Mouse (Mus musculus): Measurements from ENCODE around the gene Gm20479. TPM values are rescaled to one million over a fixed set of nuclear protein-coding genes. Genes with fewer than 3 reads are reported as not detected.

The Gm20479 gene
- total and polyA plus RNA-seq, 3 experiments = 2.7 TPM; not detected in 2

GRCm38 (mm10) chr7:27400545-27400944 lies 43.3 kb upstream of the Gm20479 start:
- Histone ChIP-seq H3K4me1 (ENCODE audit: control insufficient read depth in 1 of 2, insufficient read depth in 2 of 2, low read length in 2 of 2) (0 out of 4 replicates have a peak, but pooled peaks cover 0 to 3% of the 10 kb centered on the region in 2 experiments), H3K79me2 (ENCODE audit: control insufficient read depth, insufficient read depth, low read length, poor library complexity) (no peaks in the 10 kb centered on the region), H3K27me3 (ENCODE audit: control insufficient read depth in 1 of 2, insufficient read depth in 2 of 2, low read length in 2 of 2) (no peaks in the 10 kb centered on the region), H3K36me3 (ENCODE audit: control insufficient read depth in 1 of 2, insufficient read depth in 2 of 2, low read length in 2 of 2) (peaks cover 0 to 2% of the 10 kb centered on the region in 2 experiments; a peak in 1 of 4 replicates), H3K9ac (ENCODE audit: control insufficient read depth, low read depth, low read length, poor library complexity, severe bottlenecking) (no peak overlapping the region), H3K9me3 (replicated peaks; ENCODE audit: insufficient read depth, low read length) (no peaks in the 10 kb centered on the region), H3K4me3 (ENCODE audit: control insufficient read depth in 1 of 2, insufficient read depth in 1 of 2, low read depth in 2 of 2, low read length in 2 of 2) (no peak overlapping the region), H3K27ac (ENCODE audit: control insufficient read depth, low read depth, low read length) (no peak overlapping the region)
- TF ChIP-seq E2F4 (IDR thresholded peaks at IDR 0.05; ENCODE audit: borderline replicate concordance, low read depth, low read length) (no peak), MEF2A (IDR thresholded peaks at IDR 0.05; ENCODE audit: extremely low read depth, insufficient replicate concordance, low read depth, low read length, poor library complexity, severe bottlenecking) (no peak), ZMIZ1 (IDR thresholded peaks at IDR 0.05; ENCODE audit: low read depth, low read length) (no peak), ETS1 (IDR thresholded peaks at IDR 0.05; ENCODE audit: low read depth, low read length) (no peak), CTCF (IDR thresholded peaks at IDR 0.05 in 2 of 3, conservative IDR thresholded peaks at IDR 0.05 in 1 of 3; ENCODE audit: control insufficient read depth in 1 of 3, insufficient read depth in 1 of 3, low read depth in 2 of 3, low read length in 3 of 3, poor library complexity in 1 of 3, severe bottlenecking in 1 of 3) (no peak), SMC3 (IDR thresholded peaks at IDR 0.05; ENCODE audit: low read depth, low read length) (no peak), GATA1 (IDR thresholded peaks at IDR 0.05; ENCODE audit: low read depth, low read length) (no peak), TCF12 (IDR thresholded peaks at IDR 0.05; ENCODE audit: low read depth, low read length) (no peak), USF2 (IDR thresholded peaks at IDR 0.05; ENCODE audit: borderline replicate concordance in 1 of 2, insufficient read depth in 1 of 2, low read depth in 1 of 2, low read length in 2 of 2) (no peak), EP300 (IDR thresholded peaks at IDR 0.05; ENCODE audit: low read depth in 1 of 2, low read length in 2 of 2) (no peak), UBTF (IDR thresholded peaks at IDR 0.05; ENCODE audit: borderline replicate concordance, insufficient read depth, low read depth, low read length) (no peak), USF1 (IDR thresholded peaks at IDR 0.05; ENCODE audit: low read depth, low read length) (no peak), POLR2A (IDR thresholded peaks at IDR 0.05; ENCODE audit: control insufficient read depth in 1 of 2, insufficient read depth in 1 of 2, low read depth in 1 of 2, low read length in 2 of 2, poor library complexity in 1 of 2) (no peak), BHLHE40 (IDR thresholded peaks at IDR 0.05; ENCODE audit: borderline replicate concordance, low read depth, low read length) (no peak), SIN3A (IDR thresholded peaks at IDR 0.05; ENCODE audit: low read length) (no peak), MYC (IDR thresholded peaks at IDR 0.05; ENCODE audit: low read depth, low read length) (no peak), NELFE (IDR thresholded peaks at IDR 0.05; ENCODE audit: low read depth, low read length) (no peak), JUND (IDR thresholded peaks at IDR 0.05; ENCODE audit: low read depth, low read length) (no peak)
- no peak for DNase-seq (ENCODE audit: low read depth, low spot score)

All from MEL (cell line).